Mouse (Mus musculus) cerebellum, adult 2 months (tissue): ENCODE results near the gene Pcp4l1. TPM values are rescaled to one million over a fixed set of nuclear protein-coding genes. Genes with fewer than 3 reads are reported as not detected.
"Not testable (repeated sequence)": the region's sequence is repeated elsewhere in the genome, so short reads cannot be mapped to it uniquely, and the experiment has no call there.

Experiments used
- DNase-seq, 2 experiments: peaks; one replicate each; pipeline ENCODE4 v3.0.0; 2021
- H3K27ac ChIP-seq: fragments of 200-500 bp; 2 replicates; pipeline ENCODE4 v1.5.1; 2012; ENCODE audit warnings: low read length, control low read depth, inconsistent platforms; ENCODE audit not compliant: insufficient read depth
- H3K27me3 ChIP-seq: fragments of 200-500 bp; 2 replicates; pipeline ENCODE4 v1.6.1; 2012; ENCODE audit warnings: inconsistent platforms, mild to moderate bottlenecking, low read length, moderate library complexity; ENCODE audit not compliant: control insufficient read depth, insufficient read depth
- H3K4me1 ChIP-seq: fragments of 200-500 bp; 2 replicates; pipeline ENCODE4 v1.6.1; 2011; ENCODE audit warnings: low read length; ENCODE audit not compliant: control insufficient read depth, insufficient read depth
- H3K4me3 ChIP-seq: fragments of 200-500 bp; replicated peaks from 2 replicates; pipeline ENCODE3; 2011; ENCODE audit warnings: mild to moderate bottlenecking, low read depth, low read length, control low read depth; ENCODE audit not compliant: insufficient read depth
- CTCF ChIP-seq: fragments of 200-500 bp; IDR thresholded peaks from 2 replicates; pipeline ENCODE4 v1.5.1; 2011; ENCODE audit warnings: low read depth, mild to moderate bottlenecking, control low read depth, low read length, moderate library complexity, borderline replicate concordance; ENCODE audit not compliant: insufficient read depth
- POLR2A ChIP-seq: fragments of 200-500 bp; IDR thresholded peaks from 2 replicates; pipeline ENCODE4 v1.6.1; 2011; ENCODE audit warnings: low read length, control low read depth, borderline replicate concordance; ENCODE audit not compliant: insufficient read depth
- WGBS: fragments of 180-500 bp; shearing (Covaris S2); methylation state at CpG from one replicate; pipeline ENCODE4 v1.1.7; 2018; 5-methylcytosine and 5-hydroxymethylcytosine counted together
- polyA plus RNA-seq: library from polyadenylated mRNA; depleted of rRNA; stranded (reverse); fragments of >200 nt; gene quantifications from 2 replicates; pipeline ENCODE4 v1.2.3, GENCODE M21; 2012

Pcp4l1 gene
- polyA plus RNA-seq, 1 experiment, result 252 TPM

DNA sequence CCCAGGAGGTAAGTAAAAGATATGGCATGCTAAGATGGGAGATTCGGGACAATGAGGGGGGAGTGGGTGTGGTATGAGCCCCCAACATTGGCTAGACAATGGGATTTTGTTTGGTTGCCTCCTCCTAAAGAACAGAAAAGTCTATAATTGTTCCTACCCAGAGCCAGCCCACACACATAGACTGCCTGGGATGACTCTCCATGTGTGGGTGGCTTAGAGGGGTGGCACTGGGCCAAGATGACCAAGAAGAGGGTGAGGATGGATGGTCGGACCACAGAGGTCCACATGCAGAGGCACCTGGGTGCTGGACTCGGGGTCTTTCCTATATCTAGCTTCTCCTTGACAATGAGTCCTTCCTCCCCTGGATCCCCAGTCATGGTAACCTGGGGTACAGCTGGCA, 39.4 kb downstream of the Pcp4l1 start:
- Histone ChIP-seq H3K27me3 (no peaks in the 10 kb centered on the region; the same call in 1 of the 2 replicates), H3K4me1 (no peaks in the 10 kb centered on the region; the same call in 1 of the 2 replicates), H3K4me3 (no peak overlapping the region), H3K27ac (no peak overlapping the region)
- TF ChIP-seq POLR2A (no peak), CTCF (no peak)
- 59% methylated on average over 3 of the region's 3 CpGs for WGBS
- DNase-seq, result no peak

DNA sequence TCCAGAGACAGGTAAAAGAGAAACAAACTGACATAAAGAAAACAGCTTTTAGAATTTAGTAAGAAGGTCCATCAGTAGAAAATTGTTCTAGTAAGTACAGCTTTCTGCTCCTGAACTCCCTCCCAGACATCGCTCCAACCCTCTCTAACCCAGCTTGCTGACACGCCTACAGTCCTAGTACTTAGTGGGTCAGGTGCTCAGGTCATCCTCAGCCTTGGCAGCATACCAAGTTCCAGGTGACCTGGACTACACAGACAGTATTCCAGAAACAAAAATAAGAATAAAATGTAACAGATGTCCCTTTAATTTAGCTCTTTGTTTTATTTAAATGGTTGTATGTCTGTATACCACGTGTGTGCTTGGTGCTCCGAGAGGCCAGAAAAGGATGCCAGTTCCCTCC, 44.1 kb downstream of the Pcp4l1 start:
- TF ChIP-seq CTCF (no peak), POLR2A (no peak)
- DNase-seq, result no peak
- Histone ChIP-seq H3K4me1 (peaks cover 4% of the 10 kb centered on the region; the same call in 1 of the 2 replicates), H3K27me3 (no peaks in the 10 kb centered on the region; the same call in 1 of the 2 replicates), H3K27ac (no peak overlapping the region), H3K4me3 (no peak overlapping the region)
- WGBS, result 86% methylated on average over 4 of the region's 4 CpGs

GRCm38 (mm10) chr1:171150838-171151391, 45.2 kb downstream of the Pcp4l1 start:
- Histone ChIP-seq H3K27me3 (no peaks in the 10 kb centered on the region), H3K4me1 (peaks cover 4% of the 10 kb centered on the region; the same call in 1 of the 2 replicates), H3K27ac (peak overlapping the region; percentile 8; the same call in 1 of the 2 replicates), H3K4me3 (peak overlapping the region; percentile 96)
- no peak for TF ChIP-seq POLR2A
- TF ChIP-seq CTCF, result no peak
- DNase-seq, result peak; percentile 50 to 59
- 2% methylated on average over 18 of the region's 18 CpGs for whole genome bisulfite sequencing

DNA sequence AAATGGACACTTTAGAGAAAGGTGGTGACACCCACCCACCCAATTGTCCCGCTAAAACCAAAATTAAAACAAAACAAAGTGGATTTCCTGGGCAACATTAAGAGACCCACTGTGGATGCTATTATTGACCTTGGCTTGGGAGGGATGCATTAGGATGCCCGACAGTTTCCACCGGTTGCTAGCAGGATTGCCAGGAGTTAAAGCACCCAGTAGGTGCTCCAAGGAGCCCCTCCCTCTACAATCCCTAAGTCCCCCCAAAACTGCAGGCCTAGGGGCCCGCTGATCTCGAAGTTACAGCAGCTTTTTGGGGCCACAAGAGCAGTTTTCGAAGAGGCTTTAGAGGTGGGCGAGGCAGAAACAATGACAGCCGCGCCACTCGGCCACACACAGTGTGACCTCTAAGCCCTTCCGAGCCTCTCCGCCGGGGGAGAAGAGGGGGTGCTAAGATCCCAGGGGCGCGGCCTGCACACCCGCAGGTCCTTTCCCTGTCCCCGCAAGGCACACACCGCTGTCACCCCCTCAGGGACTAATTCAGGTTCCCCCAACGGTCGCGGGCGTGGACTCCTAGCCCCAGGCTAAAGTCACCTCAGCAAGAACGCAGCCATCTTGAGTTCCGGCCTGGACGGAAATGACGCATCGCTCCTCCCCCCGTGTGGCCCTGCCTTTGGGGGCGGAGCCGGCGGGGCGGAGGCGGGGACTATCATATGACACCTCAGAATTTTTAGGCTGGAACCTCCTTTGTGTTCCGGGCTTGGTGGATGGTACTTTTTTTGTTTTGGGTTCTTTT, 45.9 kb downstream of the Pcp4l1 start, which contains the start of the genes Sdhc and Mpz:
Gene Sdhc, minus strand, starts transcription at position 630 of the 787 bp plus-strand sequence.
Gene Mpz, plus strand, starts transcription at position 738 of the 787 bp plus-strand sequence.
- WGBS, result under 1% methylated on average over 34 of the region's 34 CpGs
- TF ChIP-seq POLR2A (peak; percentile 99), CTCF (no peak)
- DNase-seq, result peak; percentile 94 to 96
- no peaks in the 10 kb centered on the region for H3K27me3 ChIP-seq
- H3K4me3 ChIP-seq, result peak within 1 kb of the TSS; percentile 96
- H3K4me1 ChIP-seq, result peaks cover 4% of the 10 kb centered on the region; the same call in 1 of the 2 replicates
- peak within 1 kb of the TSS; percentile 90 for H3K27ac ChIP-seq

GRCm38 (mm10) chr1:171142981-171143380, 53.1 kb downstream of the Pcp4l1 start:
- H3K27ac ChIP-seq, H3K27me3 ChIP-seq, H3K4me1 ChIP-seq, H3K4me3 ChIP-seq: not testable (repeated sequence)
- peak in 1 of 2 experiments; percentile 28 for DNase-seq
- WGBS, result 35% methylated on average over 11 of the region's 11 CpGs

DNA sequence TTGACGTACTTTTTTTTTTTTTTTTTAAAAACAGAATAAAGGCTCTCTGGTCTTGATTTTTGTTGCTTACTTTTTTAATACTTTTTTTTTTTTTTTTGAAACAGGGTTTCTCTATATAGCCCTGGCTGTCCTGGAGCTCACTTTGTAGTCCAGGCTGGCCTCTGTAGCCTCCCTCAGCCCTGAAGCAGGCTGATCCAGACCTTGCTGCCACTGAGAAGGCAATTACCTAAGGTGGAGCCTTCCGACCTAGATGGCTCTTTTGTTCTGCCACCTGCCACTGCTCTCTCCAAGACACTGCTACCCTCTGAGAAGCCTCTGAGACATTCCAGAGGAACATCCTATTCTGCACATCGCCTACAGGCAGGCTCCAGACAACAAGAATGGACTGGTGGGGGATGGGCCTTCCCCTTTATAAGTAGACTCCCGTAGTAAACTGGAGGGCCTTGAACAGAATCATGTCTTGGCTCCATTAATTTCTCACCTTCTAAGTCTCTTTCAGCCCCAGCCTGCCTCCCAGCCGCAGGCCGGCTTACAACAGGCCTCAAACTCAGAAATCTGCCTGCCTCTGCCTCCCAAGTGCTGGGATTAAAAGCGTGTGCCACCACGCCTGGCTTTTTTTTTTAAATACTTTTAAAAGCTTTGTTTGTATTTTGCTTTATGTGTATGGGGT, 58.4 kb downstream of the Pcp4l1 start:
- H3K4me3 ChIP-seq, H3K27ac ChIP-seq, H3K27me3 ChIP-seq, DNase-seq, H3K4me1 ChIP-seq: not testable (repeated sequence)
- 89% methylated on average over 8 of the region's 8 CpGs for WGBS

DNA sequence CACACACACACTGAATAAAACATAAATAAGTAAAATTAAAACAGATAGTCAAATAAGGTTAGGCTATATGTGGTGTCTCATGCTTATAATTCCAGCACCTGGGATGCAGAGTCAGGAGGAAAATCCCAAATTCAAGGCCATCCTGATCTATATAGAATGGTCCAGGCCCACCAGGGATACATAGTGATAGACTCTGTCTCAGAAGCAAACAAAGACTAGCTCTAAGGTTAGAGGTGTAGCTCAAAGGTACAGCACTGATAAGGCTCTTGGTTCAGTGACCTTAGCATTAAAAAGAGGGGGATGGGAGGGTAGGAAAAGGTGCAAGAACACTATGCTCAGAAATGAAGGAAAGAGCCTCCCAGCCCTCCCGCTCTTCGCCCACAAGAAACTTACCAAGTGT, 60.5 kb downstream of the Pcp4l1 start:
- Histone ChIP-seq H3K27me3 (no peaks in the 10 kb centered on the region), H3K27ac (no peak overlapping the region), H3K4me3 (no peak overlapping the region), H3K4me1 (no peaks in the 10 kb centered on the region)
- TF ChIP-seq CTCF, result no peak
- no peak for TF ChIP-seq POLR2A
- no peak for DNase-seq
- WGBS, result 100% methylated on average over 2 of the region's 2 CpGs

DNA sequence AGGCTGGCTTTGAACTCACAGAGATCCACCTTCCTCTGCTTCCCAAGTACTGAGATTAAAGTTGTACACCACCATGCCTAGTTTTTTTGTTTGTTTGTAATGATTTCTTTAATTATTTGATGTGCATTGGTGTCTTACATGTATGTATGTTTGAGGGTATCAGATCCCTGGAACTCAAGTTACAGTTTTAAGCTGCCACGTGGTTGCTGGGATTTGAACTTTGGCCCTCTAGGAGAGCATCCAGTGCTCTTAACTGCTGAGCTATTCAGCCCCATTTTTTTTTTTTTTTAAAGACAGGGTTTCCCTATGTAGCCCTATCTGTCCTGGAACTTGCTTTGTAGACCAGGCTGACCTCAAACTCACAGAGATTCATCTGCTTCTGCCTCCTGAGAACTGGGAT, 65.1 kb downstream of the Pcp4l1 start:
- H3K27ac ChIP-seq, result no peak overlapping the region
- no peaks in the 10 kb centered on the region for H3K4me1 ChIP-seq
- no peaks in the 10 kb centered on the region for H3K27me3 ChIP-seq
- TF ChIP-seq POLR2A, result no peak
- TF ChIP-seq CTCF, result no peak
- no peak for DNase-seq
- H3K4me3 ChIP-seq, result no peak overlapping the region
- WGBS, result 86% methylated on average over 1 of the region's 1 CpGs
